Mouse (Mus musculus) embryonic facial prominence, embryonic 12.5 days (tissue): ENCODE results near the gene Ehd2. TPM values are rescaled to one million over a fixed set of nuclear protein-coding genes. Genes with fewer than 3 reads are reported as not detected.

ENCODE experiments used
- ATAC-seq: fragments of 200-750 bp; cut with Nextera tagmentation; 2 replicates; pipeline ENCODE4 v1.8.0; 2017; ENCODE audit not compliant: insufficient number of reproducible peaks, insufficient read depth, low FRiP score, low TSS enrichment
- H3K27ac ChIP-seq: fragments of 300-500 bp; sonication (generic); 2 replicates; pipeline ENCODE4 v1.5.1; 2016; ENCODE audit warnings: mild to moderate bottlenecking
- H3K27me3 ChIP-seq: fragments of 300-500 bp; sonication (generic); 2 replicates; pipeline ENCODE4 v1.6.1; 2016; ENCODE audit warnings: mild to moderate bottlenecking, moderate library complexity
- H3K36me3 ChIP-seq: fragments of 300-500 bp; sonication (generic); 2 replicates; pipeline ENCODE4 v1.6.1; 2016; ENCODE audit warnings: mild to moderate bottlenecking
- H3K4me1 ChIP-seq: fragments of 300-500 bp; sonication (generic); 2 replicates; pipeline ENCODE4 v1.6.1; 2016
- H3K4me2 ChIP-seq: fragments of 300-500 bp; sonication (generic); replicated peaks from 2 replicates; pipeline ENCODE4 v1.6.1; 2016; ENCODE audit warnings: mild to moderate bottlenecking, moderate library complexity
- H3K4me3 ChIP-seq: fragments of 300-500 bp; sonication (generic); 2 replicates; pipeline ENCODE4 v1.5.1; 2016; ENCODE audit warnings: mild to moderate bottlenecking
- H3K9ac ChIP-seq: fragments of 300-500 bp; sonication (generic); 2 replicates; pipeline ENCODE4 v1.6.1; 2016; ENCODE audit warnings: mild to moderate bottlenecking, moderate library complexity
- H3K9me3 ChIP-seq: fragments of 300-500 bp; sonication (generic); 2 replicates; pipeline ENCODE4 v1.6.1; 2016; ENCODE audit warnings: mild to moderate bottlenecking, moderate library complexity
- WGBS: fragments of 180-500 bp; shearing (Covaris S2); methylation state at CpG from one replicate; pipeline ENCODE4 v1.1.7; 2016; 5-methylcytosine and 5-hydroxymethylcytosine counted together
- polyA plus RNA-seq: library from polyadenylated mRNA; unstranded; fragments of >200 nt; fragmentation: Nextera tagmentation; extraction: Ambion mirVana; gene quantifications from 2 replicates; pipeline ENCODE4 v1.2.1, GENCODE M21; 2016

Ehd2 gene
- polyA plus RNA-seq, result 17.0 and 20.4 TPM in 2 replicates

DNA sequence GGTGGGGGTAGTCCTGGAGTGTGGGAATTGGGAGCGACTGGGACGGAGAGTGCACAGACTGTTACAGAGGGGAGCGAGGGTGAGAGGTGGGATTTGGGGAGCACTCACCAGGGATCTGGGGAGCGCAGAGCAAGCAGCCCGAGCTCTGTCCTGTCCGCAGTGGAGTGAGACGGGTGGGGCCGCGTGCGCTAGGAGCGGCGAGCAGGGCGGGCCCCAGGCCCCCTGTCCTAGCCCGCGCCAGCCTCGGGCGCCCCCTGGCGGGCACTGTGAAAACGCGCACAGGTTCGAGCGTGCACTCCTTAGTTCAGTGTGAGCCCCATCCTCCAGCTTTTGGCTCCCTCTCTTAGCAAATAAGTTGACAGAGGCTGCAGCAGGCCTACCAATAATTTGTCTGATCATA is at the start of gene Ehd2:
Gene Ehd2 (minus strand): TSS at position 256 of the 400 bp plus-strand sequence.
- WGBS, result under 1% methylated on average over 22 of the region's 22 CpGs
- Histone ChIP-seq H3K9me3 (no peaks in the 10 kb centered on the region), H3K27ac (no peak within 1 kb of the TSS), H3K36me3 (peaks cover 21% of the 10 kb centered on the region), H3K27me3 (no peaks in the 10 kb centered on the region), H3K4me2 (peak within 1 kb of the TSS; percentile 53), H3K9ac (peak within 1 kb of the TSS; percentile 52), H3K4me1 (peaks cover 15% of the 10 kb centered on the region), H3K4me3 (peak within 1 kb of the TSS; percentile 39)
- ATAC-seq, result peak; percentile 69

DNA sequence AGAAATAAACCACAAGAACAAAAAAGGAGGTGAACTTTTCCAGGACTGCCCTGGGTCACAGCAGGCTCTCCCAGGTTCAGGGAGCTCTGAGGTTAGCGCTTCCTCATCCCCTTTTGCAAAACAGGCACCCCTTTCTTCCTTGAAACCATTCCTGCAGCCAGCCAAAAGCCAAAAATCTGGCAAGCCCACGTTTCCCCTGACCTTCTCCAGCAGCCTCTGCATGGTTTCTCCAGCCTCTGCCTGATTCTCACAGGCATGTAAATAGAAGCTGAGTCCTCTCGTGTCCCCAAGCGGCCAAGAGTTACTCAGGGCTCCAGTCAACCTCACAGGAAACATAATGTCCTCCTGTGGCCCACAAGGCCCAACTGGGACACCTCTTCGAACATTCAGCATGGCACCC is 48.0 kb upstream of the Ehd2 start:
- ATAC-seq, result no peak
- H3K4me2 ChIP-seq, result no peak overlapping the region
- H3K9ac ChIP-seq, result no peak overlapping the region
- H3K4me1 ChIP-seq, result peaks cover 7% of the 10 kb centered on the region; the same call in 1 of the 2 replicates
- H3K27ac ChIP-seq, result no peak overlapping the region
- H3K4me3 ChIP-seq, result no peak overlapping the region
- peaks cover 5% of the 10 kb centered on the region; the same call in 1 of the 2 replicates for H3K36me3 ChIP-seq
- no peaks in the 10 kb centered on the region for H3K9me3 ChIP-seq
- H3K27me3 ChIP-seq, result no peaks in the 10 kb centered on the region
- WGBS, result 85% methylated on average over 5 of the region's 5 CpGs

DNA sequence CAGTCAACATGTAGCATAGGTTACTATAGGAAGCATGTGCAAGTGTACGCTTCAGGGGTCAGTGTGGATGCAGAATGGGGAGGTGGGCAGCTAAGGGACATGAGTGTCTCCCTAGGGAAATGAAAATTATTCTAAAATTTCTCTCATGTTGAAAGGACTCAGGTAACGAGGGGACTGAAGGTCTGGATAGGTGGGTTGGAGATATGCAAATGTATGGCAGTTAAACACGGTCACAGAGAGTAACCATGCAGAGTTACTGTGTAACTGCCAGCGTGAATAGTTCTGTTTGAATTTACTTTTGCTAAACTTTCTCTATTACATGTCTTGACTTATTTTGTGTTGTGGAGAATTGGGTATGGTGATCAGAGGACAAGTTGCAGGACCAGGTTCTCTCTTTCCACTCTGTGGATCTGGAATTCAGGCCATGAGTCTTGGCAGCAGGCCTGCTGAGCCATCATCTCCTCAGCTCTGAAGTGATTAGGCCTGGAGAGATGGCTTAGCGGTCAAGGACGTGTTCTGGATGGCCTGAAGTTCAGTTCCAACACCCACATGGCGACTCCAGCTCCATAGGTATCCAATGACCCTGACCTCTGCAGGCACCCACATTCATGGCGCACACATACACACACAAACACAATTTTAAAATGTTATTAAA is 47.3 kb upstream of the Ehd2 start:
- H3K4me1 ChIP-seq, result peaks cover 7% of the 10 kb centered on the region; the same call in 1 of the 2 replicates
- H3K27me3 ChIP-seq, result no peaks in the 10 kb centered on the region
- H3K4me2 ChIP-seq, result no peak overlapping the region
- H3K36me3 ChIP-seq, result peaks cover 5% of the 10 kb centered on the region; the same call in 1 of the 2 replicates
- WGBS, result 91% methylated on average over 8 of the region's 8 CpGs
- peak overlapping the region; percentile 12; the same call in 1 of the 2 replicates for H3K27ac ChIP-seq
- ATAC-seq, result no peak
- H3K9me3 ChIP-seq, result no peaks in the 10 kb centered on the region
- no peak overlapping the region for H3K9ac ChIP-seq
- H3K4me3 ChIP-seq, result no peak overlapping the region

DNA sequence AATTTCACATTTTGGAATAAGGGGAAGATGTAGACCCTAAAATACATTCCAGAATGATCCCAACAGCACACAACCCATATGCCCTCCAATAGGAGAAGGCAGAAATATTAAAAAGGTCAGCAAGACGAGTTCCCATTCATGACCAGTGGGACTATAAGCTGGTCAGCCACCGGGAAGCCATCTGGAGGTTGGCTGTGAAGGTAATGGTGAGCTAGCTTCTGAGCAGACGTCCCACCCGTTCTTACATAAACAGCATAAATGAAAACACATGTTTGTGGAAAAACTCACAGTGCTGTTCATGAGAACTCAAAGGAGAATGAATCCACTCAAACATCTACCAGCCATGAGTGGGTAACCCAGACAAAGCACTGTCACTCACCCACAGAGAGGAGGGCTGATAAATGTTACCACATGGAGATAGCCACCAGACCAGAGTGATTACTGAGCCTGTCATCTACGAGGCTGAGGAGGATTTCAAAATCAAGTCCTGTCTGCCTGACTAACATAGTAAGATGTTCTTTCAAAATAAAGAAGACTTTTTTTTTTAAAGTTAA is 46.4 kb upstream of the Ehd2 start:
- 36% methylated on average over 5 of the region's 5 CpGs for WGBS
- peaks cover 5% of the 10 kb centered on the region; the same call in 1 of the 2 replicates for H3K36me3 ChIP-seq
- no peak overlapping the region for H3K4me3 ChIP-seq
- H3K27ac ChIP-seq, result peak overlapping the region; percentile 12; the same call in 1 of the 2 replicates
- peaks cover 7% of the 10 kb centered on the region; the same call in 1 of the 2 replicates for H3K4me1 ChIP-seq
- H3K27me3 ChIP-seq, result no peaks in the 10 kb centered on the region
- H3K4me2 ChIP-seq, result no peak overlapping the region
- no peak overlapping the region for H3K9ac ChIP-seq
- ATAC-seq, result no peak
- no peaks in the 10 kb centered on the region for H3K9me3 ChIP-seq

DNA sequence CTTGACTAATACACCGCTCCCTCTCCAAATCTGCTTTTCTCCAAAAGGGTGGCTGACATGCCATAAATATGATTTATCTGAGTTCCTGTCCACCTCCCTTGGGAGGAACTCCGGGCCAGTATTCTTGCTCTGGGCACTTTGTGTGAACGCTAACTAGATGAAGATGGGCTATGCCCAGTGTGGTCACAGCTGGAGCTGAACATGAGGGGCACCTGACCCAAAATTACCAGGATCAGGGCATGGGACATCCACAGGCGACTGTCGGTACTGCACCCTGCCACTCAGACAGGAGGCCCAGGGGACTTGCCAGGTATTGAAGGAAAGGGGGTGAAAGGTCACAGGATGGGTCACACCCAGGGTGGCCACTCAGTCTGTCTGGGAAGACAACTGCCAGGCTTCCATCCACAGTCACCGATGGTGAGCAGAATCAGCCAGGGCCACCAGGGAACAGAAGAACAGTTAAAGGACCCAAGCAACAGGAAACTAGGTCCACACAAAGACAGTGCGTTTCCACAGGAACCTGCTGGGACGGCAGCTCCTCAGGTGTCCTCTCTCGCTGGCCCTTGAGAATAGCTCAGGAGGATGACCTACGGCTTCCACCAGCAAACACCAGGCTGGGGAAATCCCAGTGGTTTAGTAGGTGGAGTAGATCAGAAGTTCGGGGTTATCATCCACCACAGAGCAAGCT is 45.4 kb upstream of the Ehd2 start:
- Histone ChIP-seq H3K36me3 (peaks cover 5% of the 10 kb centered on the region; the same call in 1 of the 2 replicates), H3K4me1 (peaks cover 7% of the 10 kb centered on the region; the same call in 1 of the 2 replicates), H3K9ac (no peak overlapping the region), H3K9me3 (no peaks in the 10 kb centered on the region), H3K27ac (no peak overlapping the region), H3K4me3 (no peak overlapping the region), H3K27me3 (no peaks in the 10 kb centered on the region), H3K4me2 (no peak overlapping the region)
- WGBS, result 81% methylated on average over 11 of the region's 11 CpGs
- no peak for ATAC-seq

DNA sequence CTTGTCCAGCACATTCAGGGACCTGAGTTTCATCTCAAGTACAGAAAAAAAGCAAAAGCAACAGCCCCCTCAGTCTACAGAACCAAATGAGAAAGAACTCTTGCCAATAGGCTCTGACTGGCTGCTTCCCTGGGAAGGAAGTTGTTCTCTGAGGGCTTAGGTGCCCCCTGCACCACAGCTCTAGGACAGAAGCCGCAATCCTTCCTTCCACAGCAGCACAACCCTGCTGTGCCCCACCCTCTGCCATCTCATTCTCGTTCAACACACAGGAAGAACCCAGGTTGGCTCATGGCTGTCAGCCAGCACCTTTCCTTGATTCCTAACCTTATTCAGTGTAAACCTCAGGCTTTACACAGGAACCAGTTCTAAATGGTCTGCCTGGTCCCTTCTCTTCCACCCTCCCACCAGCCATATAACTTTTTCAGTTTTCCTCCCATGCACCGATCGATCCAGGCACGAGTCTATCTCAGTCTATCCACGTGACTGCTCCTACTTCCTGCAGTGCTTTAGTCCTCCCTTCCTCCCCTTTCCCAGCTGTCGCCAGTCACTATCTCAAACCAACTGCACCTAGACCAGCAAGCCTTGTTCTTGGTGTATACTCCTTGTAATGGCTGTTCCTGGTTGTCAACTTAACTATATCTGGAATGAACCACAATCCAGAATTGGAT is 44.2 kb upstream of the Ehd2 start:
- no peaks in the 10 kb centered on the region for H3K27me3 ChIP-seq
- H3K4me3 ChIP-seq, result no peak overlapping the region
- H3K27ac ChIP-seq, result no peak overlapping the region
- ATAC-seq, result no peak
- 0 out of 2 replicates have a peak, but pooled peaks cover 5% of the 10 kb centered on the region for H3K36me3 ChIP-seq
- no peak overlapping the region for H3K4me2 ChIP-seq
- no peaks in the 10 kb centered on the region for H3K9me3 ChIP-seq
- 91% methylated on average over 7 of the region's 7 CpGs for WGBS
- peaks cover 7% of the 10 kb centered on the region; the same call in 1 of the 2 replicates for H3K4me1 ChIP-seq
- H3K9ac ChIP-seq, result no peak overlapping the region

DNA sequence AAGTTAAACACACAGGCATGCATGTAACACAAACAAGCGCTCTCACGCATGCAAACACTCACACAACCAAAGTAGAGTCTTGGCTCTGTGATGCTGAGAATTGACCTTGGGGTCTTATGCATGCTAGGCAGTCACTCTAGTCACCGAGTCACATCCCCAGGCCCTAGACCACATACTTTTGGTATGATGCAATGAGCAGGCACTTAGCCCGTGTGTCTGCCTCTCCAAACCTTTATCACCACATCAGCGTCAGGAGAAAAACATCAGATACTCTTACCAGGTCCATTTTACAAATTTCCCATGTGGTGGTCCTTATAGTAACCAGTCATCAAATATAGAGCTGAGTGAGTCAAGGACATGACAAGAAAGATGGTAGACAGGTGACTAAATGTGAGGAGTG is 43.3 kb upstream of the Ehd2 start:
- peaks cover 7% of the 10 kb centered on the region; the same call in 1 of the 2 replicates for H3K4me1 ChIP-seq
- no peak overlapping the region for H3K4me3 ChIP-seq
- 86% methylated on average over 5 of the region's 5 CpGs for WGBS
- no peaks in the 10 kb centered on the region for H3K9me3 ChIP-seq
- ATAC-seq, result no peak
- H3K27me3 ChIP-seq, result no peaks in the 10 kb centered on the region
- no peak overlapping the region for H3K27ac ChIP-seq
- no peak overlapping the region for H3K4me2 ChIP-seq
- H3K36me3 ChIP-seq, result 0 out of 2 replicates have a peak, but pooled peaks cover 5% of the 10 kb centered on the region
- no peak overlapping the region for H3K9ac ChIP-seq

DNA sequence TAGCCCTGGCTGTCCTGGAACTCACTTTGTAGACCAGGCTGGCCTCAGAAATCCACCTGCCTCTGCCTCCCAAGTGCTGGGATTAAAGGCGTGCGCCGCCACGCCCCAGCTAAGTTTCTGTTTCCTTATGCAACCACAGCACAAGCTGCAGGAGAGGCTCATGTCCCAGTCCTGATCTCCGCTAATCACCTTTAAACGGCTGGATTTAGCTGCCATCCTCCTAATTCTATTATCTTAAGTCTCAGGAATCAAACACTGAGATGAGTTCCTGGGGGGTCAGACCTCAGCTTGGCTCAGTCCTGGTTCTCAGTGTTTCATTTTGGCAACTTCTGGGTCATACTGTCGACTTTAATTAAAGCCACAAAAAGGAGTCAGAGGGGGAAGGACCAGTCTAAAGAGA is 42.3 kb upstream of the Ehd2 start:
- 0 out of 2 replicates have a peak, but pooled peaks cover 5% of the 10 kb centered on the region for H3K36me3 ChIP-seq
- WGBS, result 86% methylated on average over 7 of the region's 7 CpGs
- no peak for ATAC-seq

DNA sequence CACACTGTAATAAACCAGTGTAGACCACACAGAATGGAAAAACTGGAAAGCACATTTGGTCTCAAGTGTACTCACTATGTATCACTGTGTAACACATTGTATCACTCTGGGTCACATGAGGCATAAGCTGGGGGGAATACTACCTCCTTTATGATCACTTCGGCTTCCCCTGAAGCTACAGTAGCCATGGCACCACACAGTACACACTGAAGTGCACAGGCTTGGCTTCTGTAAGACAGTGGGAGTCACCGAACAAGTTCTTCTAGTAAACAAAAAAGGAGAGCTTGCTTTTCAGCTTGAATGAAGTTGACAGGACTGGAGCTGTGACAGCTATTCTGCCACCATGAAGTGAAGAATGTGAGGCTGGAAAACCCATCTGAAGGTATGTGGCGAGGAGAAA is 37.7 kb upstream of the Ehd2 start:
- 78% methylated on average over 3 of the region's 3 CpGs for WGBS
- Histone ChIP-seq H3K36me3 (peaks cover 15% of the 10 kb centered on the region; the same call in 1 of the 2 replicates), H3K4me2 (no peak overlapping the region), H3K9ac (no peak overlapping the region), H3K27ac (0 out of 2 replicates have a peak overlapping the region, but pooled peaks have one; percentile 17), H3K4me1 (no peaks in the 10 kb centered on the region), H3K4me3 (no peak overlapping the region), H3K9me3 (no peaks in the 10 kb centered on the region), H3K27me3 (no peaks in the 10 kb centered on the region)
- no peak; the same call in 1 of the 2 replicates for ATAC-seq

More for the DNA sequence above, 42.3 kb upstream of the Ehd2 start:
- Histone ChIP-seq H3K4me1 (peaks cover 7% of the 10 kb centered on the region; the same call in 1 of the 2 replicates), H3K27ac (no peak overlapping the region), H3K9ac (no peak overlapping the region), H3K27me3 (no peaks in the 10 kb centered on the region), H3K9me3 (no peaks in the 10 kb centered on the region), H3K4me3 (no peak overlapping the region), H3K4me2 (no peak overlapping the region)

DNA sequence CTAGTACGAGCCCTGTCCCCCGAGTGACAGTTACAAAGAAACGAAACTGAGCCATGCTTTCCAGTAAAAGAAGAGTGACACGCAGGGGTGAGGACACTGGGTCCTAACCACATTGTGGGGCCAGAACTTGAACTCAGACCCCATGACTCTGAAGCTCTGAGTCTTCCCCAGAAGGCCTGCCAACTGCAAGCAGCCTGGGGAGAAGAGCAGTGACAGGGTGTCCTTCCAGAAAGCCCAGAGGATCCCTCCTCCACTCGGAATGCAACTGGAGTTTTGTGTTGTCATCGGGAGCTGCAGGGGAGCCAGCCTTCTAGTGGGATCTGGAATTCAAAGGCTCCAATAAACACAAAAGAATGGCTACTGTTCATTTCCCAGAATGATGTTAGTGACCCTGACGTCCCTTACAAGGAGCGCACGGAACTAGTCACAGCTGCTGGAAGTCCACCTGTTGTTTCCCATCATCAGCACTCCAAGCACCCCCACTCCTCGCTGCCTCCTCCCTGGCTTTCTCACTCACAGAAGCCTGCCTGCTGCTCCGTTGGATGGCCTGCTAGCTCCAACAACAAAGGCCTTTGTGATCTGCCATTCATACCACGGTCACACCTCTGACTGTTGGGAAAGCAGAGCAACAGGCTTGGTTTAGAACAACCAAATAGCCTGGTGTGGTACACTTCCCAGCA is 37.0 kb upstream of the Ehd2 start:
- WGBS, result 60% methylated on average over 12 of the region's 12 CpGs
- Histone ChIP-seq H3K27me3 (no peaks in the 10 kb centered on the region), H3K4me1 (no peaks in the 10 kb centered on the region), H3K36me3 (peaks cover 19% of the 10 kb centered on the region), H3K9ac (no peak overlapping the region), H3K9me3 (no peaks in the 10 kb centered on the region), H3K4me2 (no peak overlapping the region), H3K4me3 (no peak overlapping the region), H3K27ac (no peak overlapping the region)
- no peak for ATAC-seq

DNA sequence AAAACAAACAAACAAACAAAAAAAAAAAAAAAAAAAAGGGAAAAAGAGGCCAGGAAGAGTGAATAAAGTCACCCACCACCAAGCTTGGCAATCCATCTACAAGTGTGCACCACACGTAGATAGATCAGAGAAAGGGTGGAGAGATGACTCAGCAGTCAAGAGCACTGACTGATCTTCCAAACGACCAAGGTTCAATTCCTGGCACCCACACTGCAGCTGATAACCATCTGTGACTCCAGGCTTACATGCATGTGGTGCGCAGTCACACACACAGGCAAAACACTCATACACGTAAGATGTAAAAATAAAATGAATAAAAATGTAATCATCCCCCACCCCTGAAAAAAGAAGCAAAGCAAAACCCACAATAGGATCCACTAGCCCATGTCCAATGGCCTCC is 35.7 kb upstream of the Ehd2 start:
- Histone ChIP-seq H3K9ac (no peak overlapping the region), H3K4me1 (no peaks in the 10 kb centered on the region), H3K27me3 (no peaks in the 10 kb centered on the region), H3K4me3 (no peak overlapping the region), H3K36me3 (peaks cover 24% of the 10 kb centered on the region), H3K4me2 (no peak overlapping the region), H3K9me3 (no peaks in the 10 kb centered on the region), H3K27ac (no peak overlapping the region)
- WGBS, result 81% methylated on average over 4 of the region's 4 CpGs
- ATAC-seq, result no peak
